Mouse (Mus musculus) cortical plate, adult 2 months (tissue): ENCODE data around the gene Kctd12.

Experiments
- CTCF ChIP-seq: fragments of 200-500 bp; IDR thresholded peaks from 2 replicates; pipeline ENCODE4 v1.5.1; 2011; ENCODE audit warnings: mild to moderate bottlenecking, control low read depth, low read length; ENCODE audit not compliant: insufficient read depth; ENCODE audit errors: extremely low read depth
- POLR2A ChIP-seq: fragments of 200-500 bp; IDR thresholded peaks from 2 replicates; pipeline ENCODE4 v1.6.1; 2011; ENCODE audit warnings: mild to moderate bottlenecking, low read length, control low read depth; ENCODE audit not compliant: insufficient read depth; ENCODE audit errors: extremely low read depth

GRCm38 (mm10) chr14:102942222-102942843, 40.1 kb downstream of the Kctd12 start:
- TF ChIP-seq CTCF (no peak), POLR2A (no peak)
